Mouse (Mus musculus): ENCODE measurements around the gene Zscan26.

GRCm38 (mm10) chr13:21441207-21441572, 12.3 kb downstream of the Zscan26 start:
- no peak for TF ChIP-seq CTCF (conservative IDR thresholded peaks at IDR 0.05 in 1 of 2, IDR thresholded peaks at IDR 0.05 in 1 of 2; ENCODE audit: low read depth in 2 of 2, low read length in 2 of 2)
- TF ChIP-seq POLR2A (IDR thresholded peaks at IDR 0.05; ENCODE audit: low read depth, low read length): no peak
- TF ChIP-seq ZC3H11A (IDR thresholded peaks at IDR 0.05; ENCODE audit: low read depth, low read length): no peak
- TF ChIP-seq HCFC1 (IDR thresholded peaks at IDR 0.05; ENCODE audit: low read depth, low read length): no peak
